Mouse (Mus musculus) kidney, postnatal 0 days (tissue): ENCODE results near the gene 6030468B19Rik. TPM values are rescaled to one million over a fixed set of nuclear protein-coding genes. Genes with fewer than 3 reads are reported as not detected.
"Not testable (repeated sequence)": the region's sequence is repeated elsewhere in the genome, so short reads cannot be mapped to it uniquely, and the experiment has no call there.

Experiments
- ATAC-seq: fragments of 200-750 bp; cut with Nextera tagmentation; replicated peaks from 2 replicates; pipeline ENCODE4 v1.8.0; 2017; ENCODE audit warnings: low read depth, moderate number of reproducible peaks, moderate TSS enrichment, moderate library complexity; ENCODE audit not compliant: low FRiP score
- DNase-seq: peaks from one replicate; pipeline ENCODE4 v3.0.0-alpha.2; 2016; ENCODE audit warnings: low spot score
- H3K27ac ChIP-seq: fragments of 300-500 bp; sonication (generic); 2 replicates; pipeline ENCODE4 v1.5.1; 2014; ENCODE audit warnings: mild to moderate bottlenecking
- H3K27me3 ChIP-seq: fragments of 300-500 bp; sonication (generic); 2 replicates; pipeline ENCODE4 v1.6.1; 2014; ENCODE audit warnings: low read length, mixed read lengths; ENCODE audit not compliant: insufficient read depth
- H3K36me3 ChIP-seq: fragments of 300-500 bp; sonication (generic); 2 replicates; pipeline ENCODE4 v1.6.1; 2014; ENCODE audit warnings: low read length, mixed read lengths; ENCODE audit not compliant: insufficient read depth
- H3K4me1 ChIP-seq: fragments of 300-500 bp; sonication (generic); replicated peaks from 2 replicates; pipeline ENCODE4 v1.6.1; 2014; ENCODE audit warnings: antibody characterized with exemption, low read length, mixed read lengths; ENCODE audit not compliant: insufficient read depth
- H3K4me2 ChIP-seq: fragments of 300-500 bp; sonication (generic); 2 replicates; pipeline ENCODE4 v1.6.1; 2014; ENCODE audit warnings: mild to moderate bottlenecking, low read length, moderate library complexity, mixed read lengths
- H3K4me3 ChIP-seq: fragments of 300-500 bp; sonication (generic); replicated peaks from 2 replicates; pipeline ENCODE4 v1.5.1; 2014; ENCODE audit warnings: low read depth, low read length
- H3K9ac ChIP-seq: fragments of 300-500 bp; sonication (generic); 2 replicates; pipeline ENCODE4 v1.6.1; 2014; ENCODE audit warnings: low read depth, low read length
- H3K9me3 ChIP-seq: fragments of 300-500 bp; sonication (generic); replicated peaks from 2 replicates; pipeline ENCODE4 v1.6.1; 2016; ENCODE audit warnings: low read length, inconsistent platforms, mixed read lengths
- CTCF ChIP-seq: IDR thresholded peaks from 2 replicates; pipeline ENCODE4 v1.5.1; 2016; ENCODE audit warnings: antibody characterized with exemption, low read depth, mild to moderate bottlenecking, moderate library complexity
- WGBS: fragments of 180-500 bp; shearing (Covaris S2); extraction: QIAGEN DNeasy Blood & Tissue Kit; methylation state at CpG from one replicate; pipeline ENCODE4 v1.1.7; 2014; 5-methylcytosine and 5-hydroxymethylcytosine counted together
- polyA plus RNA-seq: library from polyadenylated mRNA; unstranded; fragments of >200 nt; fragmentation: Nextera tagmentation; extraction: Ambion mirVana; gene quantifications from 2 replicates; pipeline ENCODE4 v1.2.1, GENCODE M21; 2015

Gene 6030468B19Rik
- polyA plus RNA-seq, 1 experiment from 2014 or later, result not detected

- WGBS, result 5% methylated on average over 10 of the region's 10 CpGs
- ATAC-seq, result no peak
- no peaks in the 10 kb centered on the region for H3K9me3 ChIP-seq
- H3K4me3 ChIP-seq, result no peak overlapping the region
- DNase-seq, result peak; percentile 83
- H3K36me3 ChIP-seq, result no peaks in the 10 kb centered on the region
- peak; percentile 84 for TF ChIP-seq CTCF
- no peaks in the 10 kb centered on the region for H3K27me3 ChIP-seq
- no peak overlapping the region for H3K4me2 ChIP-seq
- peaks cover 15% of the 10 kb centered on the region for H3K4me1 ChIP-seq
- no peak overlapping the region for H3K9ac ChIP-seq
- no peak overlapping the region for H3K27ac ChIP-seq
These were observed 11.2 kb upstream of the 6030468B19Rik start for GRCm38 (mm10) chr11:117786294-117786693.

- H3K36me3 ChIP-seq, H3K4me3 ChIP-seq, H3K4me1 ChIP-seq, H3K27me3 ChIP-seq, H3K9ac ChIP-seq, H3K9me3 ChIP-seq, ATAC-seq, H3K27ac ChIP-seq, H3K4me2 ChIP-seq, DNase-seq: not testable (repeated sequence)
- WGBS, result 81% methylated on average over 7 of the region's 7 CpGs
These were observed 9.0 kb upstream of the 6030468B19Rik start for GRCm38 (mm10) chr11:117788481-117788880.

GRCm38 (mm10) chr11:117790286-117790685 is 7.2 kb upstream of the 6030468B19Rik start:
- ATAC-seq, result peak; percentile 40
- H3K4me1 ChIP-seq, result 0 out of 2 replicates have a peak, but pooled peaks cover 5% of the 10 kb centered on the region
- peak overlapping the region; percentile 51 for H3K4me2 ChIP-seq
- H3K4me3 ChIP-seq, result no peak overlapping the region; the same call in 1 of the 2 replicates
- H3K9me3 ChIP-seq, result no peaks in the 10 kb centered on the region
- H3K27me3 ChIP-seq, result no peaks in the 10 kb centered on the region
- WGBS, result 6% methylated on average over 13 of the region's 14 CpGs
- no peak overlapping the region for H3K27ac ChIP-seq
- peak; percentile 77 for TF ChIP-seq CTCF
- DNase-seq, result peak; percentile 84
- H3K9ac ChIP-seq, result no peak overlapping the region
- H3K36me3 ChIP-seq, result no peaks in the 10 kb centered on the region

- no peak overlapping the region for H3K9ac ChIP-seq
- no peaks in the 10 kb centered on the region for H3K27me3 ChIP-seq
- no peaks in the 10 kb centered on the region for H3K9me3 ChIP-seq
- no peak overlapping the region; the same call in 1 of the 2 replicates for H3K4me3 ChIP-seq
- 0 out of 2 replicates have a peak, but pooled peaks cover 5% of the 10 kb centered on the region for H3K4me1 ChIP-seq
- TF ChIP-seq CTCF, result peak; percentile 49
- ATAC-seq (peak; percentile 79), DNase-seq (peak; percentile 51)
- 35% methylated on average over 23 of the region's 23 CpGs for WGBS
- peak overlapping the region; percentile 51 for H3K4me2 ChIP-seq
- H3K36me3 ChIP-seq, result no peaks in the 10 kb centered on the region
- peak overlapping the region; percentile 33; the same call in 1 of the 2 replicates for H3K27ac ChIP-seq
These were observed 6.6 kb upstream of the 6030468B19Rik start for GRCm38 (mm10) chr11:117790703-117791440.

- Histone ChIP-seq H3K4me1 (0 out of 2 replicates have a peak, but pooled peaks cover 5% of the 10 kb centered on the region), H3K27ac (peak overlapping the region; percentile 33; the same call in 1 of the 2 replicates), H3K36me3 (no peaks in the 10 kb centered on the region), H3K9me3 (no peaks in the 10 kb centered on the region), H3K27me3 (no peaks in the 10 kb centered on the region), H3K4me2 (no peak overlapping the region), H3K9ac (no peak overlapping the region), H3K4me3 (no peak overlapping the region)
- DNase-seq, result no peak
- no peak for ATAC-seq
- 87% methylated on average over 9 of the region's 9 CpGs for WGBS
- no peak for TF ChIP-seq CTCF
These were observed 6.1 kb upstream of the 6030468B19Rik start for GRCm38 (mm10) chr11:117791441-117791761.

- DNase-seq (peak; percentile 80), ATAC-seq (peak; percentile 83)
- peak; percentile 33; the same call in 1 of the 2 replicates for TF ChIP-seq CTCF
- Histone ChIP-seq H3K27me3 (no peaks in the 10 kb centered on the region), H3K4me2 (peak overlapping the region; percentile 57), H3K4me1 (0 out of 2 replicates have a peak, but pooled peaks cover 5% of the 10 kb centered on the region), H3K36me3 (no peaks in the 10 kb centered on the region), H3K9ac (peak overlapping the region; percentile 51; the same call in 1 of the 2 replicates), H3K4me3 (0 out of 2 replicates have a peak overlapping the region, but pooled peaks have one; percentile 17), H3K27ac (peak overlapping the region; percentile 48; the same call in 1 of the 2 replicates), H3K9me3 (no peaks in the 10 kb centered on the region)
- WGBS, result 13% methylated on average over 20 of the region's 22 CpGs
These were observed 5.1 kb upstream of the 6030468B19Rik start for GRCm38 (mm10) chr11:117792281-117792888.
